Mouse (Mus musculus): ENCODE data around the gene Gm21962.

DNA sequence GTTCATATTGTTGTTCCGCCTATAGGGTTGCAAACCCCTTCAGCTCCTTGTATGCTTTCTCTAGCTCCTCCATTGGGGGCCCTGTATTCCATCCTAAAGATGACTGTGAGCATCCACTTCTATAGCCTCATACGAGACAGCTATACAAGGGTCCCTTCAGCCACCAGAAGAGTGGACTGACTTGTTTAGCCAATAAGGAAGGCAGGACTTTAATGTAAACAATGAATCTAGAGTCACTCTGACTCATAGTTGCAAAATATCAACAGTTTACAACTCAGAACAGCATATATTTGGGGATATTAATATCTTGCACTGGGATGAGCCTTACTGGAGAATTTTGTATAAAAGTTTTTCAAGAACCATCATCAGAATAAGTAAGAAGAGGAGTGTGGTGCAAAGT is 15.6 kb downstream of the Gm21962 start:
- TF ChIP-seq CTCF (IDR thresholded peaks at IDR 0.05; ENCODE audit: low read depth) = no peak
- no peak for TF ChIP-seq EP300 (IDR thresholded peaks at IDR 0.05; ENCODE audit: low read depth)

Data from heart, postnatal 0 days (tissue).